Mouse (Mus musculus) layer of hippocampus, adult 11-12 months (tissue): ENCODE results near the gene Htr3b.
"Not testable (repeated sequence)": the region's sequence is repeated elsewhere in the genome, so short reads cannot be mapped to it uniquely, and the experiment has no call there.

Source experiments
- DNase-seq: peaks from one replicate; pipeline ENCODE4 v3.0.0; 2022; ENCODE audit warnings: low spot score

Htr3b gene

GRCm38 (mm10) chr9:48964587-48965040, at the start of gene Htr3b:
Htr3b (minus strand) TSS chr9:48964990.
- DNase-seq, result no peak

GRCm38 (mm10) chr9:48999256-48999655, 34.5 kb upstream of the Htr3b start:
- no peak for DNase-seq

- DNase-seq, result no peak
Observed at GRCm38 (mm10) chr9:48995735-48996134, 30.9 kb upstream of the Htr3b start.

GRCm38 (mm10) chr9:48994779-48995178, 30.0 kb upstream of the Htr3b start:
- no peak for DNase-seq

GRCm38 (mm10) chr9:48991671-48992070, 26.9 kb upstream of the Htr3b start:
- no peak for DNase-seq

GRCm38 (mm10) chr9:48987201-48988101, 22.7 kb upstream of the Htr3b start:
- DNase-seq, result no peak

GRCm38 (mm10) chr9:48986616-48987141, 21.9 kb upstream of the Htr3b start:
- DNase-seq, result no peak

GRCm38 (mm10) chr9:48985708-48986088, 20.9 kb upstream of the Htr3b start:
- DNase-seq, result no peak

GRCm38 (mm10) chr9:48984845-48985707, 20.3 kb upstream of the Htr3b start, which contains the start of gene Usp28:
Usp28 (plus strand) TSS chr9:48985375.
- DNase-seq, result peak; percentile 99

GRCm38 (mm10) chr9:48984320-48984844, 19.6 kb upstream of the Htr3b start:
- DNase-seq, result no peak

- not testable (repeated sequence) for DNase-seq
Observed at GRCm38 (mm10) chr9:48983801-48984200, 19.0 kb upstream of the Htr3b start.

GRCm38 (mm10) chr9:48981827-48982226, 17.0 kb upstream of the Htr3b start:
- no peak for DNase-seq

GRCm38 (mm10) chr9:48980781-48981180, 16.0 kb upstream of the Htr3b start:
- no peak for DNase-seq

GRCm38 (mm10) chr9:48980371-48980770, 15.6 kb upstream of the Htr3b start:
- DNase-seq, result no peak

- no peak for DNase-seq
Observed at GRCm38 (mm10) chr9:48976661-48977355, 12.0 kb upstream of the Htr3b start.

- DNase-seq, result peak; percentile 57
Observed at GRCm38 (mm10) chr9:48972494-48972893, 7.7 kb upstream of the Htr3b start.

GRCm38 (mm10) chr9:48962131-48962530, 2.7 kb downstream of the Htr3b start:
- no peak for DNase-seq

- no peak for DNase-seq
Observed at GRCm38 (mm10) chr9:48961314-48961713, 3.5 kb downstream of the Htr3b start.

GRCm38 (mm10) chr9:48947565-48947964, 17.2 kb downstream of the Htr3b start:
- no peak for DNase-seq

- DNase-seq, result no peak
Observed at GRCm38 (mm10) chr9:48942349-48942748, 22.4 kb downstream of the Htr3b start.

- DNase-seq, result no peak
Observed at GRCm38 (mm10) chr9:48929436-48929835, 35.4 kb downstream of the Htr3b start.

GRCm38 (mm10) chr9:48928781-48929180, 36.0 kb downstream of the Htr3b start:
- no peak for DNase-seq
